Mouse (Mus musculus) intestine, embryonic 15.5 days (tissue): ENCODE results near the gene Slit3. TPM values are rescaled to one million over a fixed set of nuclear protein-coding genes. Genes with fewer than 3 reads are reported as not detected.

Source experiments
- ATAC-seq: fragments of 200-750 bp; cut with Nextera tagmentation; 2 replicates; pipeline ENCODE4 v1.8.0; 2017; ENCODE audit warnings: moderate TSS enrichment, moderate library complexity
- H3K27ac ChIP-seq: fragments of 300-500 bp; sonication (generic); 2 replicates; pipeline ENCODE4 v1.5.1; 2015; ENCODE audit warnings: mild to moderate bottlenecking, inconsistent platforms
- H3K27me3 ChIP-seq: fragments of 300-500 bp; sonication (generic); replicated peaks from 2 replicates; pipeline ENCODE4 v1.6.1; 2015; ENCODE audit warnings: inconsistent platforms
- H3K36me3 ChIP-seq: fragments of 300-500 bp; sonication (generic); 2 replicates; pipeline ENCODE4 v1.6.1; 2015; ENCODE audit warnings: inconsistent platforms
- H3K4me1 ChIP-seq: fragments of 300-500 bp; sonication (generic); replicated peaks from 2 replicates; pipeline ENCODE4 v1.6.1; 2015; ENCODE audit warnings: inconsistent platforms
- H3K4me2 ChIP-seq: fragments of 300-500 bp; sonication (generic); replicated peaks from 2 replicates; pipeline ENCODE4 v1.6.1; 2015; ENCODE audit warnings: mild to moderate bottlenecking, inconsistent platforms
- H3K4me3 ChIP-seq: fragments of 300-500 bp; sonication (generic); replicated peaks from 2 replicates; pipeline ENCODE4 v1.5.1; 2015; ENCODE audit warnings: inconsistent platforms
- H3K9ac ChIP-seq: fragments of 300-500 bp; sonication (generic); 2 replicates; pipeline ENCODE4 v1.6.1; 2015; ENCODE audit warnings: inconsistent platforms
- H3K9me3 ChIP-seq: fragments of 300-500 bp; sonication (generic); 2 replicates; pipeline ENCODE4 v1.6.1; 2016; ENCODE audit warnings: inconsistent platforms
- WGBS: fragments of 180-500 bp; shearing (Covaris S2); methylation state at CpG from one replicate; pipeline ENCODE4 v1.1.7; 2015; 5-methylcytosine and 5-hydroxymethylcytosine counted together
- polyA plus RNA-seq: library from polyadenylated mRNA; unstranded; fragments of >200 nt; fragmentation: Nextera tagmentation; extraction: Ambion mirVana; gene quantifications from 2 replicates; pipeline ENCODE4 v1.2.1, GENCODE M21; 2015

The Slit3 gene
- polyA plus RNA-seq, 1 experiment from 2014 or later = 15.9 TPM

DNA sequence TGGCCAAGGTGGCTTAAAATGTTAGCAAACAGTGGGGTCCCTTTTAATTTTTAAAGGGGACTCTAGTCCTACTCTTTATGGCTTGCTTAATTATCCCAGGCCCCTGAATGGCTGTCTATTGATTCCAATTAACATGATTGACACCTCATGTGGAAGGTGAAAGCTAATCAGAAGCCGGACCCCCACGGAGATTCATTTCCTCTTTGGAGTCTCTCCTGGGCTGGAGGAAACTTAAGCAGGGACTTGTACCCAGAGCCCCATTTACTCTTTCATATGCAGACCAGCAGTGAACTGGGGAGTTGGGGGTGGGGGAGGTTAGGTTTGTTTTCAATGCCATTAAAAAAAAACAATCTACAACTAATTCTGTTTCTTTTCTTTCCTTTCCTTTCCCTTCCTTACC, 230.4 kb downstream of the Slit3 start:
- 43% methylated on average over 2 of the region's 2 CpGs for WGBS
- no peaks in the 10 kb centered on the region for H3K4me1 ChIP-seq
- H3K27ac ChIP-seq = no peak overlapping the region
- no peak overlapping the region for H3K9ac ChIP-seq
- H3K4me3 ChIP-seq = no peak overlapping the region
- no peaks in the 10 kb centered on the region for H3K36me3 ChIP-seq
- no peak overlapping the region for H3K4me2 ChIP-seq
- H3K27me3 ChIP-seq = no peaks in the 10 kb centered on the region
- ATAC-seq = no peak
- no peaks in the 10 kb centered on the region for H3K9me3 ChIP-seq

DNA sequence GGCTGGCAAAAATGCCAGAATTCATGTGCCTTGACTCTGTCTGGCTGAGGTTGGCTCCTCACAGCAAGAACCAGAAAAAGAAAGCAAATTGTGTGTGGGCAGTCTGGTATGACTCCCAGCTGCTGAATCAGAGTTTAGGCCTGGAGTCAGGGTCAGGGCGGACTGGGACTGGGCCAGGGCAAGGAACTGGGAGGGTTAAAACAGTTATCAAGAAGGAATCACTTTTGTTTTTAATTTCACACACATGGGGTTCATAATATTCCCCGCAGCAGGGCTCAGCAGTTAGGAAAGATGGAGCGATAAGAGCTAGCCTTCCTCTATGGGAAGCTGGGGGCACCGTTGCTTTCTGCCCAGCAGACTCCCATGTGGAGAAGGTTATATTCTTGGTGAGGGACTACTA, 234.8 kb downstream of the Slit3 start:
- 84% methylated on average over 4 of the region's 4 CpGs for WGBS
- no peaks in the 10 kb centered on the region for H3K36me3 ChIP-seq
- no peak overlapping the region for H3K4me3 ChIP-seq
- no peak overlapping the region for H3K9ac ChIP-seq
- no peak overlapping the region for H3K4me2 ChIP-seq
- no peaks in the 10 kb centered on the region for H3K27me3 ChIP-seq
- H3K4me1 ChIP-seq = no peaks in the 10 kb centered on the region
- ATAC-seq = no peak
- no peak overlapping the region for H3K27ac ChIP-seq
- H3K9me3 ChIP-seq = no peaks in the 10 kb centered on the region

DNA sequence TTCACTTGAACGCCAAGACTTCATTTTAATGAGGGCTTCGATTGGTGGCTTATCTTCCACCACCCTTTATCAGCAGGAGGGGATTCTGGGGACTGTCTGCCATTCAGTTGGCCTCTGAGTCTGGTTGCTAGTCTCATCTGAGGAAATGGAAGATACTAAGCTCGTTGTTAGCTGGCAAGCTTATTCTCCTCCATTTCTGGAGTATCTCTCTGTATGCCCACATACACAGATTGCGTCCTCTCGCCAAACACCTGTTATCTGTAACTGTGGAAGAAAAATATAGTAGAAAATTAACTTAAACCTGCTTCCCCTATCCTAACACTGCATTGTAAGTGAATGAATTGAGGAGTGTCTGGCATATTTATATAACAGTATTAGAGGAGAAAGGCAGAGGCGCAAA, 240.0 kb downstream of the Slit3 start:
- H3K4me1 ChIP-seq = no peaks in the 10 kb centered on the region
- no peak overlapping the region for H3K4me3 ChIP-seq
- no peaks in the 10 kb centered on the region for H3K36me3 ChIP-seq
- no peak overlapping the region for H3K9ac ChIP-seq
- no peaks in the 10 kb centered on the region for H3K27me3 ChIP-seq
- H3K27ac ChIP-seq = no peak overlapping the region
- H3K9me3 ChIP-seq = no peaks in the 10 kb centered on the region
- H3K4me2 ChIP-seq = no peak overlapping the region
- ATAC-seq = no peak
- WGBS = 74% methylated on average over 6 of the region's 6 CpGs

DNA sequence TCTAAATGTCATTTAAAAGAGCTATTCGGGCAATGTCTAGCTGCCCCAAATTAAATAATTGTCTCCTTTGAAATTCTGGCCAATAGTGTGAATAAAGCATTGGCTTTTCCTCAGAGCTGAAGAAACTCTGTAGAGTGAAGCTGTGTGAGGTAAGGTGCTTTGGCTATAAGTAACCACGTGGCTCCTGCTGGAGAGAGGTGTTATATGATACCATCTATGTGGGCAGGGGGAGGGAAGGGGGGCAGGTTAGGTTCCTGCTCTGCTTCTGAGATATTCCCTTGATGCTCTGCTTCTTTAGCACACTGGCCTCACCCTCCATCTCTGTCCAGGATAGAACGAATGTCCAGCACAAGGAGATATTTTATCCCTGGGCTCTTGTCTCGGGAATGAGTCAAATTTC, 242.0 kb downstream of the Slit3 start:
- Histone ChIP-seq H3K9me3 (no peaks in the 10 kb centered on the region), H3K36me3 (no peaks in the 10 kb centered on the region), H3K9ac (no peak overlapping the region), H3K27me3 (no peaks in the 10 kb centered on the region), H3K4me2 (no peak overlapping the region), H3K4me3 (no peak overlapping the region), H3K27ac (no peak overlapping the region), H3K4me1 (no peaks in the 10 kb centered on the region)
- 63% methylated on average over 4 of the region's 4 CpGs for WGBS
- ATAC-seq = no peak

DNA sequence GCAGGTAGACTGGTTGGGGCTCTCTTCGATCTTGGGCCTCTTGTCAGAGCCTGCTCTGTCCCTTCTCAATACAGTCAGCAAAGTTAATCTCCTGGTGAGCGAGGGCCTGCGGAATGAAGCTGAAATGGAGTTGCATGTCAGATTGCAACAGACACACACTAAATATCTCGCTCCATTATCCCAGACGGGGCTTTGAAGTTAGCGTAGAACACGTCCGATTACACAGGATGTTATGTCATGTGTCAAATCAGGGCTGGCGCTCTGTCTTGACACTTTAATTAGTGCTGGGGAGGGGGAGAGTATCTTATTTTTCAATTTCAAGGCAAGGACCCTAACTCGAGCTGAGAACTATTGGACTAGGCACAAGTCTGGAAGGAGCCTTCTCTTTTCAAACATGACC, 243.4 kb downstream of the Slit3 start:
- no peak for ATAC-seq
- no peak overlapping the region for H3K4me2 ChIP-seq
- no peak overlapping the region for H3K9ac ChIP-seq
- WGBS = 47% methylated on average over 10 of the region's 10 CpGs
- H3K36me3 ChIP-seq = no peaks in the 10 kb centered on the region
- no peak overlapping the region for H3K27ac ChIP-seq
- H3K9me3 ChIP-seq = no peaks in the 10 kb centered on the region
- H3K27me3 ChIP-seq = no peaks in the 10 kb centered on the region
- no peaks in the 10 kb centered on the region for H3K4me1 ChIP-seq
- H3K4me3 ChIP-seq = no peak overlapping the region

DNA sequence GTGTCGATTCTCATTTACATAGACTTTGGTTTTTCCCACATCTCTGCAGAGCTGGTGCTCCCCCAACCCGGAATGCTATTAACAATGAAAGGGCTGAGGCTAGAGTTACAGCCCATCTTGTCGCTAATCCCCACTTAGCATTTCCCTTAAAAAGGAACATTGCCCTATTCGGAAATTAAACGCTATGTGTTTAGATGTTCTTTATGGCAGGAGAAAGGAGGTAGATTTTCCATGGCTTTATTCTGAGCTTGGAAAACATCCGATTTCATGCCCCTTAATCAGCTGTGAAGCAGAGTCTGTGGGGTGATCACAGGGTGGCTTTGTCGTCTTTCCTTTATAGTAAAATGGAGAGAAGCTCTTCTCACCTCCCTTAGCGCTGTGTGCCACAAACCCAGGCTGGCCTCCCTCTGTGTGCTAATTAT, 244.5 kb downstream of the Slit3 start:
- no peaks in the 10 kb centered on the region for H3K9me3 ChIP-seq
- no peak overlapping the region for H3K4me2 ChIP-seq
- H3K36me3 ChIP-seq = no peaks in the 10 kb centered on the region
- WGBS = 36% methylated on average over 8 of the region's 8 CpGs
- 0 out of 2 replicates have a peak, but pooled peaks cover 2% of the 10 kb centered on the region for H3K4me1 ChIP-seq
- ATAC-seq = no peak
- no peak overlapping the region for H3K9ac ChIP-seq
- no peak overlapping the region for H3K4me3 ChIP-seq
- H3K27me3 ChIP-seq = no peaks in the 10 kb centered on the region
- H3K27ac ChIP-seq = no peak overlapping the region

DNA sequence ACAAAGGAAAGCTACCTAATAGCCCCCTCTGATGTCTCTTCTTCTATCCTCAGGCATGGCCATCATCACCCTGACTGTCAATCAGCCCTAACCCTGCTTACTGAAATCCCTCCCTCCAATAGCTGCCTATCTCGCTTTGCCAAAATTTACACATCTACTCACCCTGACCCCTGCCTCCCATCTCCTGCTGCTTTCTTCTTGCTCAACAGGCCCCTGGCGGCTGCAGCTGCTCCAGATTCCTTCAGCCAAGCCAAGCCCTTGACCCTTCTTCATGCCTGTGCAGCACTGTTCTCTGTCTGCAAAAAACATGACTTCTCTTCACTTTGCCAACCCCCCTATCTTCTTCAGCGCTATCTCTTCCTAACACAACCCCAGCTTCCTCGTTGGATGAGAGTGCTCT, 245.6 kb downstream of the Slit3 start:
- H3K9ac ChIP-seq = no peak overlapping the region
- H3K36me3 ChIP-seq = no peaks in the 10 kb centered on the region
- no peaks in the 10 kb centered on the region for H3K9me3 ChIP-seq
- no peak overlapping the region for H3K27ac ChIP-seq
- no peak for ATAC-seq
- H3K27me3 ChIP-seq = no peaks in the 10 kb centered on the region
- no peak overlapping the region for H3K4me2 ChIP-seq
- 80% methylated on average over 4 of the region's 4 CpGs for WGBS
- no peak overlapping the region for H3K4me3 ChIP-seq
- H3K4me1 ChIP-seq = peaks cover 9% of the 10 kb centered on the region; the same call in 1 of the 2 replicates

DNA sequence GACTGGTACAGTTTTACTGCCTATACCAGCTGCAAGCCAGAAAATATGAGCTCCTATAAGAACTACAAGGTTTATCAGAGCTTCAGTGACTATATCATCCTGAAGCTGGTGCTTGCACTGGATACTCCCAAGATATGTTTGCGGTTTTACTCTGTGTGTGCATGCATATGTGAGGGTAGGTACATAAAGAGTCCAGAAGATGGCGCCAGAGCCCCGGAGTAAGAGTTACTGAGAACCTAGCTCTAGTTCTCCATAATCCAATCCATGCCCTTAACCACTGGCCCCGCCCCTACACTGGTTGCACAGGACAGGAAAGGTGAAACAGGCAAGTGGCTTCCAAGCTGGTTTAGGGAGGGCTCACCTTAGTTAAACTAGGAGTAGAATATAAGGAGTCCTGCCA, 246.2 kb downstream of the Slit3 start:
- ATAC-seq = no peak
- H3K4me3 ChIP-seq = no peak overlapping the region
- H3K9ac ChIP-seq = no peak overlapping the region
- peaks cover 9% of the 10 kb centered on the region; the same call in 1 of the 2 replicates for H3K4me1 ChIP-seq
- H3K27ac ChIP-seq = no peak overlapping the region
- H3K9me3 ChIP-seq = no peaks in the 10 kb centered on the region
- no peaks in the 10 kb centered on the region for H3K36me3 ChIP-seq
- H3K27me3 ChIP-seq = no peaks in the 10 kb centered on the region
- WGBS = 95% methylated on average over 4 of the region's 4 CpGs
- H3K4me2 ChIP-seq = no peak overlapping the region

DNA sequence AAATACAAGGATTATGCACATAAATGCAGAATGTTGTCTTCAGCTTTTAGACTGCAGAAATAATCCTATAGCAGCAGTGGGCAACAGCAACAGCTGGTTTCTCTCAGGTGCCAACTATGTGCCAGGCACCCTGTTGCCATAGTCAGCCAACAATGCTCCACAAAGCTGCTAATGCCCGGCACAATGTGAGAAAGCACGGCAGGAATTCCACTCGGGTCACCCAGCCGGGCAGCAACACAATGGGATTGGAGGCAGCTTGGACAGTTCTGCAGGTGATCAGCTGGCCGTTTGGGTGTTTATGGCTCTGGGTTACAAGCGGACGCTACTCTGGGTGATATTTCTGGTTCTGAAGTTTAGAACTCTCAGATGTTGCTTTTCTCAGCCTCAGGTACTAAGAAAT, 248.9 kb downstream of the Slit3 start:
- H3K27me3 ChIP-seq = no peaks in the 10 kb centered on the region
- H3K27ac ChIP-seq = no peak overlapping the region
- 31% methylated on average over 7 of the region's 7 CpGs for WGBS
- no peak overlapping the region for H3K9ac ChIP-seq
- H3K4me2 ChIP-seq = no peak overlapping the region
- H3K4me1 ChIP-seq = peaks cover 9% of the 10 kb centered on the region; the same call in 1 of the 2 replicates
- no peak overlapping the region for H3K4me3 ChIP-seq
- H3K36me3 ChIP-seq = no peaks in the 10 kb centered on the region
- ATAC-seq = no peak
- H3K9me3 ChIP-seq = no peaks in the 10 kb centered on the region

DNA sequence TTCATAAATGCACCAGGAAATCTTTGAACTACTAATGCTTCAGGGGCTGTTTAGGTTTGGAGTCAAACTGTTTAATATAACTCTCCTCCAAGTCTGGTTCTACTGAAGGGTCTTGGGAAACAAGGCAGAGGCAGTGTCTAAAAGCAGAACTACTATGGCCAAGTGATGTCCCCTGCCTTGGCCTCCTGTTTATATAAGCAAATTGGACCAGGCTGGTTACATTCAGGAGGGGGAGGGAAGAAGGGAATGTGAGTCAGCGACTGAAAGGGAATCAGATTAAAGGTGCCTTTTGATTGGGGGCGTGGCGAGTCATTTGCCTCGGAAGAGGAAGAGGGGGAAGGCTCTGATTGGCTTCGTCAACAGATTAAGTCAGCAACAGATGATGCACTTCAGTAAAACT, 249.7 kb downstream of the Slit3 start:
- Histone ChIP-seq H3K27me3 (no peaks in the 10 kb centered on the region), H3K4me3 (no peak overlapping the region), H3K9ac (no peak overlapping the region), H3K27ac (no peak overlapping the region), H3K4me2 (no peak overlapping the region), H3K9me3 (no peaks in the 10 kb centered on the region), H3K36me3 (no peaks in the 10 kb centered on the region), H3K4me1 (peaks cover 9% of the 10 kb centered on the region; the same call in 1 of the 2 replicates)
- peak; percentile 63 for ATAC-seq
- WGBS = 7% methylated on average over 5 of the region's 5 CpGs

DNA sequence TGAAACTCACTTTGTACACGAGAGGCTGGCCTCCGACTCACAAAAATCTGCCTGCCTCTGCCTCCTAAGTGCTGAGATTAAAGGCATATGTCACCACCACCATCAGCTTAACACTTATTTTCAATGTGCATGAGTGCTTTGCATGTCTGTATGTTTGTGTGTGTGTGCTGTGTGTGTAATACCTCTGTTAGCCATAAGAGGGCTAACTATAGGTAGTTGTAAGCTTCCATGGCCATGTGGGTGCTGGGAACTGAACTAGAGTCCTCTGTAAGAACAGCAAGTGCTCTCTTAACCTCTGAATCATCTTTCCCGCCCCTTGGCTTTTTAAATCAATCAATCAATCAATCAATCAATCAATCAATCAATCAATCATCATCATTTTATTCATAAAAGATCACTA, 251.4 kb downstream of the Slit3 start:
- peaks cover 9% of the 10 kb centered on the region; the same call in 1 of the 2 replicates for H3K4me1 ChIP-seq
- H3K4me2 ChIP-seq = no peak overlapping the region
- no peaks in the 10 kb centered on the region for H3K36me3 ChIP-seq
- H3K4me3 ChIP-seq = no peak overlapping the region
- no peaks in the 10 kb centered on the region for H3K27me3 ChIP-seq
- ATAC-seq = no peak
- 97% methylated on average over 3 of the region's 3 CpGs for WGBS
- H3K27ac ChIP-seq = no peak overlapping the region
- H3K9ac ChIP-seq = no peak overlapping the region
- H3K9me3 ChIP-seq = no peaks in the 10 kb centered on the region

DNA sequence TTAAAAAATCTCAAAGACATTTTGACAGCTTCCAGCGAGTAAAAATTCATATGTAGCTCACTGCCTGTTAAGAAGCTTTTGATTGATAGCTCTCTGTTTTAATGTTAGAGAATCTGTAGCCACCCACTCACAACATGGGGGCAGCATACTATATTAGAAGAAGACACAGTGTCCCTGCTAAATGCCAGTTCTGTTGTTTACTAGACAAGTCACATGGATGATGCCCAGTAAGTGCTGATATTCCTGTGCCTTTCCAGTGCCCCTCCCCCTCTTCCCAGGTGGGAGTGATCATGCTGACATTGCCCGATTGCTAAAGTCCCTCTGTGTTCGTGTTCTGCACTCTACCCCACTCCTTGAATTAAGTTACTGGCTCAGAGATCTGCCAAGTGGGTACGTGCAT, 254.0 kb downstream of the Slit3 start:
- Histone ChIP-seq H3K27ac (no peak overlapping the region), H3K4me1 (peaks cover 9% of the 10 kb centered on the region; the same call in 1 of the 2 replicates), H3K4me3 (no peak overlapping the region), H3K36me3 (no peaks in the 10 kb centered on the region), H3K9ac (no peak overlapping the region), H3K4me2 (no peak overlapping the region), H3K27me3 (no peaks in the 10 kb centered on the region), H3K9me3 (no peaks in the 10 kb centered on the region)
- 67% methylated on average over 4 of the region's 4 CpGs for WGBS
- no peak for ATAC-seq

DNA sequence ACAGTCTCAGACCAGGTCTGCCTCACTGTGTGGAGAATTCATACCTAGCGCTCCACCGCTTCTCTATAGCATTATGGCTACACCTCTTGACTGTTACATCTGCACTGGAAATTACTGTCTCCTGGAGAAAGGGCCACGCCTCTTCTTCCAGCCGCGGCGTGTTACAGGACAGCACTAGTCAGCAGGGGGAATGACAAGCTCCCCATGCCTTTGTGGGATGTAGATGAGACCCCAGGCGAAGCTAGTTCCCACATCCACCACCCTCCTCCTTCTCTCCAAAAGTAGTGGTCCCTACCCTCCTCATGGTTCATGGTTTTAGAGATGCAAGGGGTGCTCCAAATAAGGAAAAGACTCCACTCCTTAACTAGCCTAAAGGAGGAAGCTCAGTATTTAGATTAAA, 257.8 kb downstream of the Slit3 start:
- Histone ChIP-seq H3K27me3 (no peaks in the 10 kb centered on the region), H3K9ac (no peak overlapping the region), H3K9me3 (no peaks in the 10 kb centered on the region), H3K27ac (no peak overlapping the region), H3K36me3 (no peaks in the 10 kb centered on the region), H3K4me2 (no peak overlapping the region), H3K4me3 (no peak overlapping the region), H3K4me1 (no peaks in the 10 kb centered on the region)
- ATAC-seq = no peak
- 84% methylated on average over 7 of the region's 7 CpGs for WGBS
